Mouse (Mus musculus): ENCODE measurements around the gene Asb9. TPM values are rescaled to one million over a fixed set of nuclear protein-coding genes. Genes with fewer than 3 reads are reported as not detected.

Gene Asb9
- 54.9 and 57.8 TPM in 2 replicates for polyA plus RNA-seq (2012; rRNA removed)

- H3K36me3 ChIP-seq (ENCODE audit: control insufficient read depth, insufficient read depth, low read length): no peaks in the 10 kb centered on the region
- peak; percentile 76 for DNase-seq
- H3K4me3 ChIP-seq (ENCODE audit: insufficient read depth, low read depth, low read length): peak within 1 kb of the TSS; percentile 49
- TF ChIP-seq POLR2A (IDR thresholded peaks at IDR 0.05; ENCODE audit: low read depth, low read length) (no peak), CTCF (conservative IDR thresholded peaks at IDR 0.05; ENCODE audit: insufficient read depth, insufficient read length, low read depth, low read length) (no peak)
- H3K4me1 ChIP-seq (ENCODE audit: control insufficient read depth, insufficient read depth, low read length): peaks cover 6% of the 10 kb centered on the region; the same call in 1 of the 2 replicates
- H3K27me3 ChIP-seq (replicated peaks; ENCODE audit: control insufficient read depth, insufficient read depth, low read length): no peaks in the 10 kb centered on the region
- H3K27ac ChIP-seq (ENCODE audit: insufficient read depth, low read depth, low read length): peak within 1 kb of the TSS; percentile 88
- 59% methylated on average over 10 of the region's 10 CpGs for WGBS
These were observed at the start of gene Asb9 for GRCm38 (mm10) chrX:164505709-164506498. Gene Asb9, plus strand, starts transcription at chrX:164506327.

- Histone ChIP-seq H3K27me3 (replicated peaks; ENCODE audit: control insufficient read depth, insufficient read depth, low read length) (no peaks in the 10 kb centered on the region), H3K4me1 (ENCODE audit: control insufficient read depth, insufficient read depth, low read length) (peaks cover 2% of the 10 kb centered on the region; the same call in 1 of the 2 replicates), H3K4me3 (ENCODE audit: insufficient read depth, low read depth, low read length) (no peak overlapping the region), H3K27ac (ENCODE audit: insufficient read depth, low read depth, low read length) (no peak overlapping the region), H3K36me3 (ENCODE audit: control insufficient read depth, insufficient read depth, low read length) (no peaks in the 10 kb centered on the region)
- 43% methylated on average over 6 of the region's 6 CpGs for whole genome bisulfite sequencing
- no peak; the same call in 1 of the 2 replicates for TF ChIP-seq CTCF (conservative IDR thresholded peaks at IDR 0.05; ENCODE audit: insufficient read depth, insufficient read length, low read depth, low read length)
- TF ChIP-seq POLR2A (IDR thresholded peaks at IDR 0.05; ENCODE audit: low read depth, low read length): no peak
- DNase-seq: peak; percentile 27
These were observed 46.8 kb upstream of the Asb9 start for GRCm38 (mm10) chrX:164459205-164459878.

GRCm38 (mm10) chrX:164502258-164502657 lies 3.9 kb upstream of the Asb9 start:
- no peak for TF ChIP-seq POLR2A (IDR thresholded peaks at IDR 0.05; ENCODE audit: low read depth, low read length)
- Histone ChIP-seq H3K27ac (ENCODE audit: insufficient read depth, low read depth, low read length) (no peak overlapping the region), H3K4me3 (ENCODE audit: insufficient read depth, low read depth, low read length) (no peak overlapping the region), H3K27me3 (replicated peaks; ENCODE audit: control insufficient read depth, insufficient read depth, low read length) (no peaks in the 10 kb centered on the region), H3K4me1 (ENCODE audit: control insufficient read depth, insufficient read depth, low read length) (peaks cover 6% of the 10 kb centered on the region; the same call in 1 of the 2 replicates), H3K36me3 (ENCODE audit: control insufficient read depth, insufficient read depth, low read length) (no peaks in the 10 kb centered on the region)
- WGBS: 60% methylated on average over 2 of the region's 2 CpGs
- DNase-seq: no peak

GRCm38 (mm10) chrX:164507068-164507467 lies 941 bp downstream of the Asb9 start:
- 29% methylated on average over 4 of the region's 4 CpGs for WGBS
- Histone ChIP-seq H3K27ac (ENCODE audit: insufficient read depth, low read depth, low read length) (peak overlapping the region; percentile 74), H3K4me1 (ENCODE audit: control insufficient read depth, insufficient read depth, low read length) (peaks cover 6% of the 10 kb centered on the region; the same call in 1 of the 2 replicates), H3K36me3 (ENCODE audit: control insufficient read depth, insufficient read depth, low read length) (no peaks in the 10 kb centered on the region), H3K27me3 (replicated peaks; ENCODE audit: control insufficient read depth, insufficient read depth, low read length) (no peaks in the 10 kb centered on the region), H3K4me3 (ENCODE audit: insufficient read depth, low read depth, low read length) (no peak overlapping the region)
- peak; percentile 69 for DNase-seq
- TF ChIP-seq CTCF (conservative IDR thresholded peaks at IDR 0.05; ENCODE audit: insufficient read depth, insufficient read length, low read depth, low read length) (no peak), POLR2A (IDR thresholded peaks at IDR 0.05; ENCODE audit: low read depth, low read length) (no peak)

GRCm38 (mm10) chrX:164508728-164509127 lies 2.6 kb downstream of the Asb9 start:
- 18% methylated on average over 3 of the region's 3 CpGs for WGBS
- H3K27me3 ChIP-seq (replicated peaks; ENCODE audit: control insufficient read depth, insufficient read depth, low read length): no peaks in the 10 kb centered on the region

GRCm38 (mm10) chrX:164522138-164522537 lies 16.0 kb downstream of the Asb9 start:
- no peaks in the 10 kb centered on the region for H3K27me3 ChIP-seq (replicated peaks; ENCODE audit: control insufficient read depth, insufficient read depth, low read length)

More at GRCm38 (mm10) chrX:164508728-164509127, 2.6 kb downstream of the Asb9 start:
- Histone ChIP-seq H3K4me3 (ENCODE audit: insufficient read depth, low read depth, low read length) (no peak overlapping the region), H3K36me3 (ENCODE audit: control insufficient read depth, insufficient read depth, low read length) (no peaks in the 10 kb centered on the region), H3K27ac (ENCODE audit: insufficient read depth, low read depth, low read length) (peak overlapping the region; percentile 46; the same call in 1 of the 2 replicates), H3K4me1 (ENCODE audit: control insufficient read depth, insufficient read depth, low read length) (peaks cover 9% of the 10 kb centered on the region; the same call in 1 of the 2 replicates)
- TF ChIP-seq POLR2A (IDR thresholded peaks at IDR 0.05; ENCODE audit: low read depth, low read length): no peak
- TF ChIP-seq CTCF (conservative IDR thresholded peaks at IDR 0.05; ENCODE audit: insufficient read depth, insufficient read length, low read depth, low read length): no peak
- peak; percentile 42 for DNase-seq

GRCm38 (mm10) chrX:164526566-164526965 lies 20.4 kb downstream of the Asb9 start:
- WGBS: 15% methylated on average over 1 of the region's 1 CpGs
- H3K27me3 ChIP-seq (replicated peaks; ENCODE audit: control insufficient read depth, insufficient read depth, low read length): no peaks in the 10 kb centered on the region
- no peak overlapping the region for H3K27ac ChIP-seq (ENCODE audit: insufficient read depth, low read depth, low read length)
- no peaks in the 10 kb centered on the region for H3K4me1 ChIP-seq (ENCODE audit: control insufficient read depth, insufficient read depth, low read length)
- no peaks in the 10 kb centered on the region for H3K36me3 ChIP-seq (ENCODE audit: control insufficient read depth, insufficient read depth, low read length)
- DNase-seq: peak; percentile 51
- no peak for TF ChIP-seq POLR2A (IDR thresholded peaks at IDR 0.05; ENCODE audit: low read depth, low read length)
- TF ChIP-seq CTCF (conservative IDR thresholded peaks at IDR 0.05; ENCODE audit: insufficient read depth, insufficient read length, low read depth, low read length): no peak
- H3K4me3 ChIP-seq (ENCODE audit: insufficient read depth, low read depth, low read length): no peak overlapping the region

More at GRCm38 (mm10) chrX:164522138-164522537, 16.0 kb downstream of the Asb9 start:
- Histone ChIP-seq H3K4me1 (ENCODE audit: control insufficient read depth, insufficient read depth, low read length) (no peaks in the 10 kb centered on the region), H3K36me3 (ENCODE audit: control insufficient read depth, insufficient read depth, low read length) (no peaks in the 10 kb centered on the region), H3K4me3 (ENCODE audit: insufficient read depth, low read depth, low read length) (no peak overlapping the region), H3K27ac (ENCODE audit: insufficient read depth, low read depth, low read length) (no peak overlapping the region)
- no peak for TF ChIP-seq CTCF (conservative IDR thresholded peaks at IDR 0.05; ENCODE audit: insufficient read depth, insufficient read length, low read depth, low read length)
- no peak for TF ChIP-seq POLR2A (IDR thresholded peaks at IDR 0.05; ENCODE audit: low read depth, low read length)
- no peak for DNase-seq

All from kidney, adult 2 months (tissue).